Mouse (Mus musculus): ENCODE measurements at regions not wholly inside any gene's neighbourhood (a gene's known extent, or its start where the extent isn't known, plus 50 kb on each side); places are given as distances from the start of the nearest gene placed in this dataset.

GRCm38 (mm10) chr13:46363456-46364201 is 54.6 kb upstream of the Rbm24 start:
- WGBS, result 77% methylated on average over 13 of the region's 13 CpGs
- H3K27me3 ChIP-seq (ENCODE audit: control insufficient read depth, insufficient read depth, low read length), result no peaks in the 10 kb centered on the region

GRCm38 (mm10) chr13:46364202-46364912 is 53.9 kb upstream of the Rbm24 start:
- no peak overlapping the region for H3K9ac ChIP-seq (ENCODE audit: low read depth, low read length)
- H3K79me2 ChIP-seq (replicated peaks; ENCODE audit: control insufficient read depth, insufficient read depth, low read length), result no peaks in the 10 kb centered on the region
- no peaks in the 10 kb centered on the region for H3K36me3 ChIP-seq (ENCODE audit: control insufficient read depth, insufficient read depth, low read length)
- H3K4me1 ChIP-seq (ENCODE audit: control insufficient read depth, insufficient read depth, low read length), result no peaks in the 10 kb centered on the region
- no peak overlapping the region for H3K27ac ChIP-seq
- intact Hi-C loops (cut with DNase I), result no loop called here
- WGBS, result 77% methylated on average over 7 of the region's 7 CpGs
- H3K27me3 ChIP-seq (ENCODE audit: control insufficient read depth, insufficient read depth, low read length), result no peaks in the 10 kb centered on the region
- H3K4me3 ChIP-seq, result no peak overlapping the region
- TF ChIP-seq POLR2A (IDR thresholded peaks at IDR 0.05; ENCODE audit: insufficient read depth, low read depth, low read length), result no peak
- TF ChIP-seq CTCF (IDR thresholded peaks at IDR 0.05), result no peak
- TF ChIP-seq EP300 (IDR thresholded peaks at IDR 0.05; ENCODE audit: insufficient read depth, low read depth, low read length), result no peak
- no peak for DNase-seq

More at GRCm38 (mm10) chr13:46363456-46364201, 54.6 kb upstream of the Rbm24 start:
- Histone ChIP-seq H3K4me1 (ENCODE audit: control insufficient read depth, insufficient read depth, low read length) (no peaks in the 10 kb centered on the region), H3K27ac (no peak overlapping the region), H3K79me2 (replicated peaks; ENCODE audit: control insufficient read depth, insufficient read depth, low read length) (no peaks in the 10 kb centered on the region), H3K36me3 (ENCODE audit: control insufficient read depth, insufficient read depth, low read length) (no peaks in the 10 kb centered on the region), H3K9ac (ENCODE audit: low read depth, low read length) (no peak overlapping the region), H3K4me3 (no peak overlapping the region)
- intact Hi-C loops (cut with DNase I), result no loop called here
- no peak for DNase-seq
- no peak for TF ChIP-seq POLR2A (IDR thresholded peaks at IDR 0.05; ENCODE audit: insufficient read depth, low read depth, low read length)
- no peak for TF ChIP-seq CTCF (IDR thresholded peaks at IDR 0.05)

- H3K27ac ChIP-seq, result no peak overlapping the region
- no peak overlapping the region for H3K9ac ChIP-seq (ENCODE audit: low read depth, low read length)
- TF ChIP-seq POLR2A (IDR thresholded peaks at IDR 0.05; ENCODE audit: insufficient read depth, low read depth, low read length) (no peak), EP300 (IDR thresholded peaks at IDR 0.05; ENCODE audit: insufficient read depth, low read depth, low read length) (no peak), CTCF (IDR thresholded peaks at IDR 0.05) (no peak)
- DNase-seq, result no peak
- no peak overlapping the region for H3K4me3 ChIP-seq
- H3K4me1 ChIP-seq (ENCODE audit: control insufficient read depth, insufficient read depth, low read length), result no peaks in the 10 kb centered on the region
- no peaks in the 10 kb centered on the region for H3K27me3 ChIP-seq (ENCODE audit: control insufficient read depth, insufficient read depth, low read length)
- no peaks in the 10 kb centered on the region for H3K79me2 ChIP-seq (replicated peaks; ENCODE audit: control insufficient read depth, insufficient read depth, low read length)
- 91% methylated on average over 2 of the region's 2 CpGs for WGBS
- intact Hi-C loops (cut with DNase I), result no loop called here
- H3K36me3 ChIP-seq (ENCODE audit: control insufficient read depth, insufficient read depth, low read length), result no peaks in the 10 kb centered on the region
Measured at GRCm38 (mm10) chr13:46365292-46365691, 52.9 kb upstream of the Rbm24 start.
